Mouse (Mus musculus): ENCODE measurements around the gene Dchs1. TPM values are rescaled to one million over a fixed set of nuclear protein-coding genes. Genes with fewer than 3 reads are reported as not detected.
"Not testable (repeated sequence)": the region's sequence is repeated elsewhere in the genome, so short reads cannot be mapped to it uniquely, and the experiment has no call there.

Dchs1 gene
- polyA plus RNA-seq, 1 experiment = 0.49 TPM

DNA sequence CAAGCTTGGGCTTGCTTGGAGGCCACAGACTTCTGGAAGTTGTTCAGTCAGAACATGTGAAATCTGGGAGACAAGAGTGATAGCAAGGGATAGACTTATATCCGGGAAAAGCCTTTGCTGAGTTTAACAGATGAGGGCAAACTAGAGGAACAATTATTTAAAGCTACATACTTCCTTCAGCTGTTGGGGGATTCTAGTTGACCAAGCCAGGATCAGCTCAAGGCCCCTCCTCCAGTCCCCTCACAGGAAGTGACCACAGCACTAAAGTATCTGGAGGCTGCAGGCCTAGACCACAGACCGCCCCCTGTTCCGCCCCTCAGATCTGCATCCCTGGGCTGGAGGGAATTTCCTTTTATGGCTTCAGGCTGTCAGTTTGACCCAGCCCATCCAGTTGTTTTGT, 48.5 kb downstream of the Dchs1 start:
- H3K27me3 ChIP-seq (ENCODE audit: control insufficient read depth, insufficient read depth, insufficient read length) = no peaks in the 10 kb centered on the region
- peaks cover 18% of the 10 kb centered on the region for H3K36me3 ChIP-seq (ENCODE audit: control insufficient read depth, insufficient read depth)
- H3K79me2 ChIP-seq (ENCODE audit: control insufficient read depth, insufficient read depth) = peaks cover 65% of the 10 kb centered on the region
- H3ac ChIP-seq (ENCODE audit: control insufficient read depth, insufficient read length) = no peak overlapping the region
- peak overlapping the region; percentile 97 for H3K4me2 ChIP-seq (ENCODE audit: low read depth)
- H3K4me3 ChIP-seq = peak overlapping the region; percentile 99
- TF ChIP-seq POLR2AphosphoS2 (IDR thresholded peaks at IDR 0.05; ENCODE audit: insufficient read length, low read depth) (peak; percentile 71), TCF12 (IDR thresholded peaks at IDR 0.05; ENCODE audit: insufficient read depth, poor library complexity, severe bottlenecking) (no peak), MAX (IDR thresholded peaks at IDR 0.05; ENCODE audit: low read depth) (no peak), POLR2A (IDR thresholded peaks at IDR 0.05; ENCODE audit: insufficient read length, low read depth) (peak; percentile 33), REST (IDR thresholded peaks at IDR 0.05; ENCODE audit: insufficient read depth, insufficient read length) (no peak), SRF (IDR thresholded peaks at IDR 0.05; ENCODE audit: control insufficient read depth, insufficient read length, low read depth) (peak; percentile 97)

DNA sequence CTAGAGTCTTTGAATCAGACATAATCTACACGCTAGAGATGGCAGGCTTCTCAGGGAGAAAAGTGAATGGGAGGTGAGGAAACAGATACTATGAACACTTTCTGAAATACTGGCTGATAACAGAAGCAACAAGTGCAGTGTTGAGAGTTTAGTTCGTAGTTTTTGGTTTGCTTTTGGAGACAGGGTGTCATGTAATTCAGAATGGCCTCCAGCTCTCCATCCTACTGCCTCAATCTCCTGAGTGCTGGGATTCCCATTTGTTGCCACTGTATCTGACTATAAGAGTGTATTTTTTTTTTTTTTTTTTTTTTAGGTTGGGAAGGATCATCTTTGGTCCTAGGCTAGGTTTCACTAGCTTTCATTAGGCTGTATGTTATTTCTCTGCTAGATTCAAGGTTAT, 49.2 kb downstream of the Dchs1 start:
- Histone ChIP-seq H3K36me3 (ENCODE audit: control insufficient read depth, insufficient read depth) (peaks cover 18% of the 10 kb centered on the region), H3ac (ENCODE audit: control insufficient read depth, insufficient read length) (no peak overlapping the region), H3K79me2 (ENCODE audit: control insufficient read depth, insufficient read depth) (peaks cover 62% of the 10 kb centered on the region), H3K27me3 (ENCODE audit: control insufficient read depth, insufficient read depth, insufficient read length) (no peaks in the 10 kb centered on the region), H3K4me3 (peak overlapping the region; percentile 99), H3K4me2 (ENCODE audit: low read depth) (peak overlapping the region; percentile 97)
- no peak for TF ChIP-seq MAX (IDR thresholded peaks at IDR 0.05; ENCODE audit: low read depth)

DNA sequence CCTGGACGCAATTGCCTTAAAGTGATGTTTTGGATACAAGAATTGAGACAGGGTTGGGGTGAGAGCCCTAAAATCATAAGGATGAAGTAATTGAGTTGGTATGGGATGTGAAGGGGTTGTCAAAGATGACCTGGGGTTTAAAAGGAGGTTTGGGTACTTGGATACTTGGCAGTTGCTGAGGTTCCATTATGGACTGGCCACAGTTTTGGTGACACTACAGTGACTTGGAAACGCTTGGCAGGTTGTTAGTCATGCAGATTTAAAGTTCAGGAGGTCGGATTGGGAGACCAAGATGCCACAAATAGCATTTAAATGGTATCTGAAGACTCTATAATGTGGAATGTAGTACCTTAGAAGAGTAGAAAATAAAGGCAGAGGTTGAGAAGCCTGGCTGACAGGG, 49.8 kb downstream of the Dchs1 start:
- Histone ChIP-seq H3K27me3 (ENCODE audit: control insufficient read depth, insufficient read depth, insufficient read length) (no peaks in the 10 kb centered on the region), H3K79me2 (ENCODE audit: control insufficient read depth, insufficient read depth) (peaks cover 65% of the 10 kb centered on the region), H3ac (ENCODE audit: control insufficient read depth, insufficient read length) (peak overlapping the region; percentile 96), H3K36me3 (ENCODE audit: control insufficient read depth, insufficient read depth) (peaks cover 23% of the 10 kb centered on the region), H3K4me3 (peak overlapping the region; percentile 99), H3K4me2 (ENCODE audit: low read depth) (peak overlapping the region; percentile 97)
- TF ChIP-seq MYOD1 (IDR thresholded peaks at IDR 0.05; ENCODE audit: control insufficient read depth in 1 of 3, insufficient read length in 2 of 3, low read depth in 2 of 3) = no peak
- TF ChIP-seq MYOG (IDR thresholded peaks at IDR 0.05; ENCODE audit: control insufficient read depth in 1 of 3, insufficient read depth in 1 of 3, insufficient read length in 2 of 3, low read depth in 2 of 3) = no peak
- no peak for TF ChIP-seq E2F4 (IDR thresholded peaks at IDR 0.05; ENCODE audit: insufficient read depth)
- TF ChIP-seq TCF12 (IDR thresholded peaks at IDR 0.05; ENCODE audit: insufficient read depth, poor library complexity, severe bottlenecking) = no peak
- no peak for TF ChIP-seq POLR2A (IDR thresholded peaks at IDR 0.05; ENCODE audit: insufficient read length, low read depth)
- no peak for TF ChIP-seq TCF3 (IDR thresholded peaks at IDR 0.05; ENCODE audit: insufficient read length, low read depth)
- TF ChIP-seq CEBPB (IDR thresholded peaks at IDR 0.05; ENCODE audit: insufficient read depth, poor library complexity, severe bottlenecking) = no peak
- TF ChIP-seq USF1 (IDR thresholded peaks at IDR 0.05; ENCODE audit: low read depth) = no peak
- TF ChIP-seq POLR2AphosphoS2 (IDR thresholded peaks at IDR 0.05; ENCODE audit: insufficient read length, low read depth) = no peak
- TF ChIP-seq REST (IDR thresholded peaks at IDR 0.05; ENCODE audit: insufficient read depth, insufficient read length) = no peak
- no peak for TF ChIP-seq MAX (IDR thresholded peaks at IDR 0.05; ENCODE audit: low read depth)
- no peak for TF ChIP-seq SRF (IDR thresholded peaks at IDR 0.05; ENCODE audit: control insufficient read depth, insufficient read length, low read depth)

DNA sequence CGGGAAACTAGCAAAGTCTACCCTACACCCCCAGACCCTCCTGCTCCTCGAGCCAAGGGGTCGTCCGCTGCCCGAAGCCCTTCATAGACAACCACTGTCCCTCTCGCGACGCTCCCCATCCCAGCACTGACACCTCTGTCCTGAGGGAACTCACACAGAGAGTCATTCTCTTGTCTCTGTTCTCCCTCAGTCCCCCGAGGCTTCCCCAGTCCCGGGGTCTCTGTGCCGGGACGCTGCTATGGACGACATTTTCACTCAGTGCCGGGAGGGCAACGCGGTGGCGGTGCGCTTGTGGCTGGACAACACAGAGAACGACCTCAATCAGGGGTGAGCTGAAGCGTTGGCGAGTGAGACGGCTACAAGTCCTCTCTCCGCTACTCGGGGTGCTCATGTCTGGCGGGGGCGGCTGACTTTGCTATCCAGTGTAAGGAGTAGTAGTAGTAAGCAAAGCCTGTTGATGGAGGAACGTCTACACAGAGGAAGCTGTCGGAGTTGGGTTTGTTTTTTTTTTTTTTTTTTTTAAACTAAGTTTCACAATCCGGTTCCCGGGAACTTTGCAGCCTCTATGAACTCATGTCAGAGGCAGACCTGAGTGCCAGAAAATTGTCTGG, 50.4 kb downstream of the Dchs1 start, which contains the start of gene Rrp8:
Rrp8 (minus strand) TSS at position 475 of the 611 bp plus-strand sequence.
- TF ChIP-seq POLR2A (IDR thresholded peaks at IDR 0.05; ENCODE audit: insufficient read length, low read depth) (peak; percentile 43), SRF (IDR thresholded peaks at IDR 0.05; ENCODE audit: control insufficient read depth, insufficient read length, low read depth) (no peak)
- Histone ChIP-seq H3K27me3 (ENCODE audit: control insufficient read depth, insufficient read depth, insufficient read length) (no peaks in the 10 kb centered on the region), H3K36me3 (ENCODE audit: control insufficient read depth, insufficient read depth) (peaks cover 24% of the 10 kb centered on the region), H3K4me3 (peak within 1 kb of the TSS; percentile 99), H3K4me2 (ENCODE audit: low read depth) (peak within 1 kb of the TSS; percentile 97), H3K79me2 (ENCODE audit: control insufficient read depth, insufficient read depth) (peaks cover 62% of the 10 kb centered on the region), H3ac (ENCODE audit: control insufficient read depth, insufficient read length) (peak within 1 kb of the TSS; percentile 96)

DNA sequence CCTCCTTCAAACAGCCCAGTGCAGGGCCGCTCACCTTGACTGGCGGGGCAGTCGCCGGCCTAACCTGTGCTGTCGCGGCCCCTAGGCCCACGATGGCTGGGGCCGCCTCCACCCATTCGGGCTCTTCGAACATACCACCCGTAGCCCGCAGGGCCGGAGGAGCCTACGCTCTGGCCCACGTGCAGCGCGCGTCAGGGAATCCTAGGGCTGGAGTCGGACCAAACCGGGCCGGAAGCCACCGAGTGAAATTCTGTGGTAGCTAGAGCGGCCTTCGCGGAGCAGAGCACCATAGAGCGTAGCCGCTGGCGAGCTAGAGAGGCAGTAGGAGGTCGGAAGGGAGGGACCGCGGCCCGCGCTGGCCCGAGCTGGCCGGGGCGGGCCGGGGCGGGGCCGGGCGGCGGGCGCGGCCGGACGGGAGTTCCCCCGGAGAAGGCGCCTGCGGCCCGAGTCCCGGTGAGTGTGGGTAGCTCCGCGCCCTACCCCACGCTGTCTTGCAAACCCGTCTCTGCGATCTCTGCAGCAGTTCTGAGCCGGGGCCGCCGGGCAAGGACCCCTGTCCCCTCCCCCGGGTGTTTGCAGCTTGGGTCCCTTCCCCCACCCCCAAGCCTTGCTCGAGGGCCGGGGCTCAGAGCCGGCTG, 51.1 kb downstream of the Dchs1 start, which contains the start of gene Ilk:
Ilk (plus strand) TSS at position 329 of the 638 bp plus-strand sequence.
- TF ChIP-seq MYOD1 (IDR thresholded peaks at IDR 0.05; ENCODE audit: control insufficient read depth in 1 of 3, insufficient read length in 2 of 3, low read depth in 2 of 3) = no peak
- TF ChIP-seq CEBPB (IDR thresholded peaks at IDR 0.05; ENCODE audit: insufficient read depth, poor library complexity, severe bottlenecking) = no peak
- TF ChIP-seq POLR2A (IDR thresholded peaks at IDR 0.05; ENCODE audit: insufficient read length, low read depth) = peak; percentile 69
- peak; percentile 92 for TF ChIP-seq POLR2AphosphoS2 (IDR thresholded peaks at IDR 0.05; ENCODE audit: insufficient read length, low read depth)
- TF ChIP-seq MYOG (IDR thresholded peaks at IDR 0.05; ENCODE audit: control insufficient read depth in 1 of 3, insufficient read depth in 1 of 3, insufficient read length in 2 of 3, low read depth in 2 of 3) = peak in 2 of 3 experiments; percentile 21 to 44
- TF ChIP-seq MAX (IDR thresholded peaks at IDR 0.05; ENCODE audit: low read depth) = peak; percentile 63
- peak; percentile 15 for TF ChIP-seq SRF (IDR thresholded peaks at IDR 0.05; ENCODE audit: control insufficient read depth, insufficient read length, low read depth)
- peak; percentile 52 for TF ChIP-seq USF1 (IDR thresholded peaks at IDR 0.05; ENCODE audit: low read depth)
- no peak for TF ChIP-seq REST (IDR thresholded peaks at IDR 0.05; ENCODE audit: insufficient read depth, insufficient read length)
- Histone ChIP-seq H3K36me3 (ENCODE audit: control insufficient read depth, insufficient read depth) (peaks cover 28% of the 10 kb centered on the region), H3K79me2 (ENCODE audit: control insufficient read depth, insufficient read depth) (peaks cover 62% of the 10 kb centered on the region), H3K4me2 (ENCODE audit: low read depth) (peak within 1 kb of the TSS; percentile 97), H3ac (ENCODE audit: control insufficient read depth, insufficient read length) (peak within 1 kb of the TSS; percentile 96), H3K4me3 (peak within 1 kb of the TSS; percentile 99), H3K27me3 (ENCODE audit: control insufficient read depth, insufficient read depth, insufficient read length) (no peaks in the 10 kb centered on the region)

DNA sequence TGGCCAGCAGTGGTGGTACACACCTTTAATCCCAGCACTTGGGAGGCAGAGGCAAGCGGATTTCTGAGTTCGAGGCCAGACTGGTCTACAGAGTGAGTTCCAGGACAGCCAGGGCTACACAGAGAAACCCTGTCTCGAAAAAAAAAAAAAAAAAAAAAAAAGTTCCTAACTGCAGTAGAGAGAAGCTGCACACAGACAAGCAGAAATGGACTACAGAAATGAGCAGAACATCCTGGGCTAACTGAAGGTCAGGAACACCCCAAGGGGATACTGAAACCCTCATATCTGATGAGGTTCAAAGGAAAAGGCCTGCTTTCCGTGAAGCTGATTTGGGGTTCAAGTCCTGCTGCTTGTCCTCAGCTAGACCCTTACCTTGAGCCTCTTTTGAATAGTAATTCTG, 52.0 kb downstream of the Dchs1 start:
- H3K4me3 ChIP-seq = peak overlapping the region; percentile 99
- not testable (repeated sequence) for H3K27me3 ChIP-seq (ENCODE audit: control insufficient read depth, insufficient read depth, insufficient read length)
- peaks cover 58% of the 10 kb centered on the region for H3K79me2 ChIP-seq (ENCODE audit: control insufficient read depth, insufficient read depth)
- peak overlapping the region; percentile 95 for H3K4me2 ChIP-seq (ENCODE audit: low read depth)
- peak overlapping the region; percentile 96 for H3ac ChIP-seq (ENCODE audit: control insufficient read depth, insufficient read length)
- peaks cover 24% of the 10 kb centered on the region for H3K36me3 ChIP-seq (ENCODE audit: control insufficient read depth, insufficient read depth)

Measured in myocyte (in vitro differentiated cells).